Mouse (Mus musculus): ENCODE data around the gene Gfpt2.

Gene Gfpt2

GRCm38 (mm10) chr11:49774894-49775293 lies 19.1 kb upstream of the Gfpt2 start:
- Histone ChIP-seq H3K4me3 (replicated peaks; ENCODE audit: low read length) (no peak overlapping the region), H3K27me3 (ENCODE audit: insufficient read depth, low read length) (peaks cover 11% of the 10 kb centered on the region), H3K9me3 (ENCODE audit: low read length) (peaks cover 5% of the 10 kb centered on the region), H3K36me3 (ENCODE audit: insufficient read depth, low read length) (no peaks in the 10 kb centered on the region), H3K4me1 (replicated peaks; ENCODE audit: low read depth, low read length) (peaks cover 40% of the 10 kb centered on the region)
- TF ChIP-seq POU5F1 (IDR thresholded peaks at IDR 0.05; ENCODE audit: borderline replicate concordance, low read length) (no peak), CTCF (conservative IDR thresholded peaks at IDR 0.05; ENCODE audit: low read length) (no peak), NANOG (IDR thresholded peaks at IDR 0.05; ENCODE audit: borderline replicate concordance, low read length) (no peak)

GRCm38 (mm10) chr11:49778844-49779243 lies 15.1 kb upstream of the Gfpt2 start:
- Histone ChIP-seq H3K4me3 (replicated peaks; ENCODE audit: low read length) (no peak overlapping the region), H3K36me3 (ENCODE audit: insufficient read depth, low read length) (no peaks in the 10 kb centered on the region), H3K27me3 (ENCODE audit: insufficient read depth, low read length) (peaks cover 12% of the 10 kb centered on the region), H3K9me3 (ENCODE audit: low read length) (no peaks in the 10 kb centered on the region; the same call in 1 of the 2 replicates), H3K4me1 (replicated peaks; ENCODE audit: low read depth, low read length) (peaks cover 34% of the 10 kb centered on the region)
- TF ChIP-seq NANOG (IDR thresholded peaks at IDR 0.05; ENCODE audit: borderline replicate concordance, low read length) (no peak), POU5F1 (IDR thresholded peaks at IDR 0.05; ENCODE audit: borderline replicate concordance, low read length) (no peak), CTCF (conservative IDR thresholded peaks at IDR 0.05; ENCODE audit: low read length) (no peak)

GRCm38 (mm10) chr11:49780161-49780817 lies 13.7 kb upstream of the Gfpt2 start:
- Histone ChIP-seq H3K36me3 (ENCODE audit: insufficient read depth, low read length) (no peaks in the 10 kb centered on the region), H3K27me3 (ENCODE audit: insufficient read depth, low read length) (peaks cover 9% of the 10 kb centered on the region; the same call in 1 of the 2 replicates), H3K4me1 (replicated peaks; ENCODE audit: low read depth, low read length) (peaks cover 34% of the 10 kb centered on the region), H3K9me3 (ENCODE audit: low read length) (no peaks in the 10 kb centered on the region; the same call in 1 of the 2 replicates), H3K4me3 (replicated peaks; ENCODE audit: low read length) (no peak overlapping the region)
- TF ChIP-seq POU5F1 (IDR thresholded peaks at IDR 0.05; ENCODE audit: borderline replicate concordance, low read length) (no peak), CTCF (conservative IDR thresholded peaks at IDR 0.05; ENCODE audit: low read length) (no peak), NANOG (IDR thresholded peaks at IDR 0.05; ENCODE audit: borderline replicate concordance, low read length) (no peak)

GRCm38 (mm10) chr11:49781833-49782399 lies 12.1 kb upstream of the Gfpt2 start:
- Histone ChIP-seq H3K4me1 (replicated peaks; ENCODE audit: low read depth, low read length) (peaks cover 19% of the 10 kb centered on the region), H3K9me3 (ENCODE audit: low read length) (no peaks in the 10 kb centered on the region; the same call in 1 of the 2 replicates), H3K4me3 (replicated peaks; ENCODE audit: low read length) (no peak overlapping the region), H3K27me3 (ENCODE audit: insufficient read depth, low read length) (peaks cover 13% of the 10 kb centered on the region), H3K36me3 (ENCODE audit: insufficient read depth, low read length) (no peaks in the 10 kb centered on the region)
- no peak for TF ChIP-seq CTCF (conservative IDR thresholded peaks at IDR 0.05; ENCODE audit: low read length)
- no peak for TF ChIP-seq NANOG (IDR thresholded peaks at IDR 0.05; ENCODE audit: borderline replicate concordance, low read length)
- TF ChIP-seq POU5F1 (IDR thresholded peaks at IDR 0.05; ENCODE audit: borderline replicate concordance, low read length): no peak

GRCm38 (mm10) chr11:49793131-49793530 lies 847 bp upstream of the Gfpt2 start:
- Histone ChIP-seq H3K4me3 (replicated peaks; ENCODE audit: low read length) (peak overlapping the region; percentile 90), H3K4me1 (replicated peaks; ENCODE audit: low read depth, low read length) (peaks cover 52% of the 10 kb centered on the region), H3K36me3 (ENCODE audit: insufficient read depth, low read length) (peaks cover 27% of the 10 kb centered on the region), H3K27me3 (ENCODE audit: insufficient read depth, low read length) (peaks cover 17% of the 10 kb centered on the region), H3K9me3 (ENCODE audit: low read length) (no peaks in the 10 kb centered on the region)
- no peak for TF ChIP-seq NANOG (IDR thresholded peaks at IDR 0.05; ENCODE audit: borderline replicate concordance, low read length)
- no peak for TF ChIP-seq POU5F1 (IDR thresholded peaks at IDR 0.05; ENCODE audit: borderline replicate concordance, low read length)
- no peak for TF ChIP-seq CTCF (conservative IDR thresholded peaks at IDR 0.05; ENCODE audit: low read length)

- Histone ChIP-seq H3K4me3 (replicated peaks; ENCODE audit: low read length) (peak overlapping the region; percentile 90), H3K9me3 (ENCODE audit: low read length) (no peaks in the 10 kb centered on the region), H3K36me3 (ENCODE audit: insufficient read depth, low read length) (peaks cover 41% of the 10 kb centered on the region), H3K27me3 (ENCODE audit: insufficient read depth, low read length) (peaks cover 13% of the 10 kb centered on the region), H3K4me1 (replicated peaks; ENCODE audit: low read depth, low read length) (peaks cover 66% of the 10 kb centered on the region)
- TF ChIP-seq POU5F1 (IDR thresholded peaks at IDR 0.05; ENCODE audit: borderline replicate concordance, low read length) (no peak), CTCF (conservative IDR thresholded peaks at IDR 0.05; ENCODE audit: low read length) (no peak), NANOG (IDR thresholded peaks at IDR 0.05; ENCODE audit: borderline replicate concordance, low read length) (no peak)
Observed at GRCm38 (mm10) chr11:49794342-49795144, 565 bp downstream of the Gfpt2 start.

- H3K4me1 ChIP-seq (replicated peaks; ENCODE audit: low read depth, low read length): peaks cover 90% of the 10 kb centered on the region
- no peaks in the 10 kb centered on the region for H3K27me3 ChIP-seq (ENCODE audit: insufficient read depth, low read length)
- H3K36me3 ChIP-seq (ENCODE audit: insufficient read depth, low read length): peaks cover 85% of the 10 kb centered on the region
- no peaks in the 10 kb centered on the region for H3K9me3 ChIP-seq (ENCODE audit: low read length)
- TF ChIP-seq CTCF (conservative IDR thresholded peaks at IDR 0.05; ENCODE audit: low read length) (no peak), NANOG (IDR thresholded peaks at IDR 0.05; ENCODE audit: borderline replicate concordance, low read length) (no peak), POU5F1 (IDR thresholded peaks at IDR 0.05; ENCODE audit: borderline replicate concordance, low read length) (no peak)
- H3K4me3 ChIP-seq (replicated peaks; ENCODE audit: low read length): no peak overlapping the region
Observed at GRCm38 (mm10) chr11:49798931-49799330, 5.0 kb downstream of the Gfpt2 start.

- no peak overlapping the region for H3K4me3 ChIP-seq (replicated peaks; ENCODE audit: low read length)
- no peaks in the 10 kb centered on the region for H3K27me3 ChIP-seq (ENCODE audit: insufficient read depth, low read length)
- H3K4me1 ChIP-seq (replicated peaks; ENCODE audit: low read depth, low read length): peaks cover 98% of the 10 kb centered on the region
- no peaks in the 10 kb centered on the region for H3K9me3 ChIP-seq (ENCODE audit: low read length)
- H3K36me3 ChIP-seq (ENCODE audit: insufficient read depth, low read length): peaks cover 89% of the 10 kb centered on the region
- TF ChIP-seq POU5F1 (IDR thresholded peaks at IDR 0.05; ENCODE audit: borderline replicate concordance, low read length): no peak
- no peak for TF ChIP-seq CTCF (conservative IDR thresholded peaks at IDR 0.05; ENCODE audit: low read length)
- no peak for TF ChIP-seq NANOG (IDR thresholded peaks at IDR 0.05; ENCODE audit: borderline replicate concordance, low read length)
Observed at GRCm38 (mm10) chr11:49801516-49801915, 7.5 kb downstream of the Gfpt2 start.
